Mouse (Mus musculus) layer of hippocampus, postnatal 36 days (tissue): ENCODE measurements at regions not wholly inside any gene's neighbourhood (a gene's known extent, or its start where the extent isn't known, plus 50 kb on each side); places are given as distances from the start of the nearest gene placed in this dataset.

Source experiments
- DNase-seq, 2 experiments: peaks; one replicate each; pipeline ENCODE4 v3.0.0; 2022

- no peak for DNase-seq
These were observed 562.4 kb upstream of the Atp10a start for GRCm38 (mm10) chr7:58093523-58093922.

- DNase-seq, result no peak
These were observed 569.0 kb upstream of the Gabra5 start for GRCm38 (mm10) chr7:58078825-58079224.

GRCm38 (mm10) chr7:58032975-58033374, 523.1 kb upstream of the Gabra5 start:
- DNase-seq, result no peak

GRCm38 (mm10) chr7:58032111-58032510, 522.3 kb upstream of the Gabra5 start:
- DNase-seq, result peak; percentile 49 to 71

GRCm38 (mm10) chr7:57992406-57993223, 482.8 kb upstream of the Gabra5 start:
- peak; percentile 34 to 54 for DNase-seq

GRCm38 (mm10) chr7:57983192-57983591, 473.3 kb upstream of the Gabra5 start:
- DNase-seq, result no peak

- no peak for DNase-seq
These were observed 456.4 kb upstream of the Gabra5 start for GRCm38 (mm10) chr7:57966216-57966615.

- no peak for DNase-seq
These were observed 449.0 kb upstream of the Gabra5 start for GRCm38 (mm10) chr7:57958871-57959270.
